Mouse (Mus musculus): ENCODE data around the gene Il27ra. TPM values are rescaled to one million over a fixed set of nuclear protein-coding genes. Genes with fewer than 3 reads are reported as not detected.
A peak's percentile ranks its signal among the peaks of the same experiment; 100 is the strongest.

Gene Il27ra
- polyA plus RNA-seq, 1 experiment from 2014 or later = 0.23 TPM

- H3K4me2 ChIP-seq = no peak overlapping the region
- no peak overlapping the region for H3K27ac ChIP-seq
- H3K9ac ChIP-seq = no peak overlapping the region
- peaks cover 22% of the 10 kb centered on the region for H3K4me1 ChIP-seq
- ATAC-seq = no peak
- no peaks in the 10 kb centered on the region for H3K27me3 ChIP-seq
- H3K4me3 ChIP-seq = no peak overlapping the region
- no peaks in the 10 kb centered on the region for H3K9me3 ChIP-seq (replicated peaks)
- 81% methylated on average over 8 of the region's 8 CpGs for WGBS
- H3K36me3 ChIP-seq (ENCODE audit: poor library complexity, severe bottlenecking) = no peaks in the 10 kb centered on the region
Observed at GRCm38 (mm10) chr8:84063861-84064610, 21.6 kb upstream of the Il27ra start.

- Histone ChIP-seq H3K4me2 (no peak overlapping the region), H3K27ac (no peak overlapping the region), H3K4me3 (no peak overlapping the region), H3K4me1 (no peaks in the 10 kb centered on the region), H3K36me3 (ENCODE audit: poor library complexity, severe bottlenecking) (no peaks in the 10 kb centered on the region), H3K9me3 (replicated peaks) (no peaks in the 10 kb centered on the region), H3K9ac (no peak overlapping the region), H3K27me3 (no peaks in the 10 kb centered on the region)
- no peak for ATAC-seq
- 85% methylated on average over 2 of the region's 2 CpGs for WGBS
Observed at GRCm38 (mm10) chr8:84060245-84060644, 17.9 kb upstream of the Il27ra start.

- Histone ChIP-seq H3K4me3 (no peak overlapping the region), H3K9ac (no peak overlapping the region), H3K9me3 (replicated peaks) (no peaks in the 10 kb centered on the region), H3K27me3 (no peaks in the 10 kb centered on the region), H3K36me3 (ENCODE audit: poor library complexity, severe bottlenecking) (no peaks in the 10 kb centered on the region), H3K27ac (no peak overlapping the region), H3K4me2 (no peak overlapping the region), H3K4me1 (no peaks in the 10 kb centered on the region)
- ATAC-seq = no peak
- 96% methylated on average over 2 of the region's 2 CpGs for WGBS
Observed at GRCm38 (mm10) chr8:84059226-84059625, 16.8 kb upstream of the Il27ra start.

- no peak overlapping the region for H3K9ac ChIP-seq
- H3K27me3 ChIP-seq = no peaks in the 10 kb centered on the region
- 100% methylated on average over 1 of the region's 1 CpGs for WGBS
- no peak overlapping the region for H3K4me2 ChIP-seq
- H3K36me3 ChIP-seq (ENCODE audit: poor library complexity, severe bottlenecking) = no peaks in the 10 kb centered on the region
- no peaks in the 10 kb centered on the region for H3K4me1 ChIP-seq
- ATAC-seq = no peak
- no peak overlapping the region for H3K4me3 ChIP-seq
- no peaks in the 10 kb centered on the region for H3K9me3 ChIP-seq (replicated peaks)
- no peak overlapping the region for H3K27ac ChIP-seq
Observed at GRCm38 (mm10) chr8:84057827-84058226, 15.4 kb upstream of the Il27ra start.

- no peak overlapping the region for H3K9ac ChIP-seq
- WGBS = 97% methylated on average over 5 of the region's 5 CpGs
- H3K4me3 ChIP-seq = no peak overlapping the region
- no peak overlapping the region for H3K4me2 ChIP-seq
- no peak for ATAC-seq
- no peaks in the 10 kb centered on the region for H3K36me3 ChIP-seq (ENCODE audit: poor library complexity, severe bottlenecking)
- no peaks in the 10 kb centered on the region for H3K9me3 ChIP-seq (replicated peaks)
- no peak overlapping the region for H3K27ac ChIP-seq
- H3K27me3 ChIP-seq = no peaks in the 10 kb centered on the region
- no peaks in the 10 kb centered on the region for H3K4me1 ChIP-seq
Observed at GRCm38 (mm10) chr8:84053229-84053628, 10.8 kb upstream of the Il27ra start.

GRCm38 (mm10) chr8:84052746-84053145 lies 10.4 kb upstream of the Il27ra start:
- Histone ChIP-seq H3K4me3 (no peak overlapping the region), H3K27me3 (no peaks in the 10 kb centered on the region), H3K4me1 (no peaks in the 10 kb centered on the region), H3K27ac (no peak overlapping the region), H3K36me3 (ENCODE audit: poor library complexity, severe bottlenecking) (no peaks in the 10 kb centered on the region), H3K9me3 (replicated peaks) (no peaks in the 10 kb centered on the region), H3K4me2 (no peak overlapping the region), H3K9ac (no peak overlapping the region)
- no peak for ATAC-seq
- 88% methylated on average over 3 of the region's 3 CpGs for WGBS

GRCm38 (mm10) chr8:84048171-84048570 lies 5.8 kb upstream of the Il27ra start:
- Histone ChIP-seq H3K36me3 (ENCODE audit: poor library complexity, severe bottlenecking) (no peaks in the 10 kb centered on the region), H3K4me2 (no peak overlapping the region), H3K4me3 (no peak overlapping the region), H3K27ac (no peak overlapping the region), H3K9ac (no peak overlapping the region), H3K9me3 (replicated peaks) (0 out of 2 replicates have a peak, but pooled peaks cover 2% of the 10 kb centered on the region), H3K4me1 (peaks cover 10% of the 10 kb centered on the region; the same call in 1 of the 2 replicates), H3K27me3 (peaks cover 28% of the 10 kb centered on the region)
- WGBS = 83% methylated on average over 5 of the region's 5 CpGs
- no peak for ATAC-seq

GRCm38 (mm10) chr8:84046505-84046904 lies 4.1 kb upstream of the Il27ra start:
- peaks cover 45% of the 10 kb centered on the region for H3K27me3 ChIP-seq

GRCm38 (mm10) chr8:84044900-84045299 lies 2.5 kb upstream of the Il27ra start, which contains the start of gene Rln3:
Gene Rln3 (minus strand): TSS chr8:84045000.
- no peak within 1 kb of the TSS for H3K9ac ChIP-seq
- 0 out of 2 replicates have a peak, but pooled peaks cover 2% of the 10 kb centered on the region for H3K9me3 ChIP-seq (replicated peaks)
- no peak within 1 kb of the TSS for H3K27ac ChIP-seq
- peaks cover 21% of the 10 kb centered on the region for H3K4me1 ChIP-seq
- ATAC-seq = no peak
- no peak within 1 kb of the TSS for H3K4me2 ChIP-seq
- H3K36me3 ChIP-seq (ENCODE audit: poor library complexity, severe bottlenecking) = no peaks in the 10 kb centered on the region
- no peak within 1 kb of the TSS for H3K4me3 ChIP-seq
- 11% methylated on average over 9 of the region's 9 CpGs for WGBS
- peaks cover 61% of the 10 kb centered on the region for H3K27me3 ChIP-seq

More at GRCm38 (mm10) chr8:84046505-84046904, 4.1 kb upstream of the Il27ra start:
- H3K27ac ChIP-seq = no peak overlapping the region
- H3K9ac ChIP-seq = no peak overlapping the region
- peaks cover 21% of the 10 kb centered on the region for H3K4me1 ChIP-seq
- ATAC-seq = no peak
- H3K36me3 ChIP-seq (ENCODE audit: poor library complexity, severe bottlenecking) = no peaks in the 10 kb centered on the region
- WGBS = 89% methylated on average over 3 of the region's 3 CpGs
- H3K4me2 ChIP-seq = no peak overlapping the region
- H3K9me3 ChIP-seq (replicated peaks) = 0 out of 2 replicates have a peak, but pooled peaks cover 2% of the 10 kb centered on the region
- H3K4me3 ChIP-seq = no peak overlapping the region

GRCm38 (mm10) chr8:84044103-84044502 lies 1.7 kb upstream of the Il27ra start:
- WGBS = 5% methylated on average over 7 of the region's 7 CpGs
- Histone ChIP-seq H3K27me3 (peaks cover 61% of the 10 kb centered on the region), H3K9ac (no peak overlapping the region), H3K27ac (no peak overlapping the region), H3K4me1 (peaks cover 24% of the 10 kb centered on the region), H3K36me3 (ENCODE audit: poor library complexity, severe bottlenecking) (no peaks in the 10 kb centered on the region), H3K4me3 (no peak overlapping the region), H3K9me3 (replicated peaks) (0 out of 2 replicates have a peak, but pooled peaks cover 2% of the 10 kb centered on the region), H3K4me2 (no peak overlapping the region)
- ATAC-seq = no peak

- 36% methylated on average over 12 of the region's 12 CpGs for WGBS
- no peak overlapping the region for H3K27ac ChIP-seq
- no peak for ATAC-seq
- H3K36me3 ChIP-seq (ENCODE audit: poor library complexity, severe bottlenecking) = no peaks in the 10 kb centered on the region
- H3K4me2 ChIP-seq = peak overlapping the region; percentile 60; the same call in 1 of the 2 replicates
- H3K27me3 ChIP-seq = peaks cover 67% of the 10 kb centered on the region
- no peak overlapping the region for H3K9ac ChIP-seq
- H3K4me3 ChIP-seq = no peak overlapping the region
- 0 out of 2 replicates have a peak, but pooled peaks cover 2% of the 10 kb centered on the region for H3K9me3 ChIP-seq (replicated peaks)
- H3K4me1 ChIP-seq = peaks cover 24% of the 10 kb centered on the region
Observed at GRCm38 (mm10) chr8:84042948-84043342, 556 bp upstream of the Il27ra start.

GRCm38 (mm10) chr8:84039050-84039449 lies 3.3 kb downstream of the Il27ra start:
- ATAC-seq = peak; percentile 55
- no peak overlapping the region for H3K27ac ChIP-seq
- H3K4me2 ChIP-seq = no peak overlapping the region
- H3K9ac ChIP-seq = no peak overlapping the region
- H3K36me3 ChIP-seq (ENCODE audit: poor library complexity, severe bottlenecking) = no peaks in the 10 kb centered on the region
- H3K27me3 ChIP-seq = peaks cover 58% of the 10 kb centered on the region
- H3K9me3 ChIP-seq (replicated peaks) = no peaks in the 10 kb centered on the region
- peaks cover 15% of the 10 kb centered on the region for H3K4me1 ChIP-seq
- H3K4me3 ChIP-seq = no peak overlapping the region
- WGBS = 8% methylated on average over 5 of the region's 5 CpGs
